Mouse (Mus musculus): ENCODE data around the gene Galnt16. TPM values are rescaled to one million over a fixed set of nuclear protein-coding genes. Genes with fewer than 3 reads are reported as not detected.

Galnt16 gene
- polyA plus RNA-seq, 1 experiment from 2014 or later = 10.3 TPM

Other genes with a start within 250 kb of the Galnt16 start
- 13.6 and 14.2 TPM in 2 replicates for gene Dcaf5, start 81.7 kb upstream of the Galnt16 start, polyA plus RNA-seq (2014; fragmentation: Nextera tagmentation; extraction: Ambion mirVana)
- gene Exd2, start 55.2 kb upstream of the Galnt16 start, polyA plus RNA-seq (2014; fragmentation: Nextera tagmentation; extraction: Ambion mirVana) = 39.2 and 42.8 TPM in 2 replicates
- gene Slc39a9, start 125.6 kb downstream of the Galnt16 start, polyA plus RNA-seq (2014; fragmentation: Nextera tagmentation; extraction: Ambion mirVana) = 31.2 and 31.6 TPM in 2 replicates
- 335 and 346 TPM in 2 replicates for gene Erh, start 126.1 kb downstream of the Galnt16 start, polyA plus RNA-seq (2014; fragmentation: Nextera tagmentation; extraction: Ambion mirVana)
- 1.3 and 1.5 TPM in 2 replicates for gene Plekhd1, start 174.3 kb downstream of the Galnt16 start, polyA plus RNA-seq (2014; fragmentation: Nextera tagmentation; extraction: Ambion mirVana)
- gene Ccdc177, start 242.4 kb downstream of the Galnt16 start, polyA plus RNA-seq (2014; fragmentation: Nextera tagmentation; extraction: Ambion mirVana) = 2.4 and 2.6 TPM in 2 replicates

Measured in neural tube, embryonic 11.5 days (tissue).